Mouse (Mus musculus) Patski (cell line): ENCODE data around the gene Tmem132d. TPM values are rescaled to one million over a fixed set of nuclear protein-coding genes. Genes with fewer than 3 reads are reported as not detected.
"Not testable (repeated sequence)": the region's sequence is repeated elsewhere in the genome, so short reads cannot be mapped to it uniquely, and the experiment has no call there.

ENCODE experiments used
- ATAC-seq: fragments of 100-300 bp; one replicate; pipeline ENCODE4 v1.8.0; 2021
- CTCF ChIA-PET: fragments of 350-600 bp; sonication (Branson Sonifier 250); formaldehyde crosslinking; loops from one replicate; lab custom pipeline; 2022; ENCODE audit warnings: inconsistent platforms; lab: Charles Lee
- POLR2A ChIA-PET: fragments of 350-600 bp; sonication (Branson Sonifier 250); formaldehyde crosslinking; loops from one replicate; lab custom pipeline; 2022; ENCODE audit warnings: antibody characterized with exemption, inconsistent platforms; lab: Charles Lee
- DNase-seq: peaks from one replicate; pipeline ENCODE4 v3.0.0-alpha.2; 2011; ENCODE audit warnings: low read depth, low spot score
- H3K27me3 ChIP-seq: fragments of 371-371 bp; one replicate; pipeline ENCODE4 v1.5.1; 2021
- CTCF ChIP-seq: fragments of 100-300 bp; IDR thresholded peaks from one replicate; pipeline ENCODE4 v1.5.1; 2021
- in situ Hi-C: fragments of 300-500 bp; cut with MboI; formaldehyde crosslinking; loops from 3 replicates; pipeline ENCODE4 v1.11.1; 2018; ENCODE audit warnings: low pct_unique_long_range_greater_than_20kb, mixed read lengths
- polyA plus RNA-seq: library from polyadenylated mRNA; unstranded; gene quantifications from one replicate; pipeline ENCODE4 v1.2.3, GENCODE M21; 2021

The Tmem132d gene
- polyA plus RNA-seq, 1 experiment from 2014 or later: not detected

- in situ Hi-C loops: no loop called here
- TF ChIP-seq CTCF: no peak
- ATAC-seq (no peak), DNase-seq (no peak)
- CTCF ChIA-PET: no interaction called here
- no peaks in the 10 kb centered on the region for H3K27me3 ChIP-seq
- POLR2A ChIA-PET: no interaction called here
Measured at GRCm38 (mm10) chr5:127751262-127751975, 681.5 kb downstream of the Tmem132d start.

- H3K27me3 ChIP-seq, in situ Hi-C loops, POLR2A ChIA-PET, CTCF ChIA-PET, DNase-seq, ATAC-seq: not testable (repeated sequence)
Measured at GRCm38 (mm10) chr5:127749540-127749939, 683.3 kb downstream of the Tmem132d start.

DNA sequence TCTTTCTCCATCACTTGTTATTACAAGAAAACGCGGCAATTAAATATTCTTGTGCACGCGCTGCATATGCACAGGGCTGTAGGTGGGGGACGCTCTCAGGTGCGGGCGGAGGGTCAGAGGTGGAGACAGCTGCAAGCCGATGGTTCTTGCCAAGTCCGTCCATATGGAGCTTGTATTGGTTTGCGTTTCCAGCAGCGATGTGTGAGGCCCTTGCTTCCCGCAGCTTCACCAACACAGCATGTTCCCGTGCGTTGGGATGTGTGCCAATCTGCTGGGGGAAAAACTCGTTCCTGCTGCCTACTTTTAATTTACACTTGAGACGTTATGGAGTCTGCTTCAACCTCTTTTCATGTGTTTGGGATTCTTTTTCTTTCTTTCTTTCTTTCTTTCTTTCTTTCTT lies 691.5 kb downstream of the Tmem132d start:
- DNase-seq (no peak), ATAC-seq (no peak)
- no peaks in the 10 kb centered on the region for H3K27me3 ChIP-seq
- in situ Hi-C loops: no loop called here
- POLR2A ChIA-PET: no interaction called here
- TF ChIP-seq CTCF: no peak
- CTCF ChIA-PET: no interaction called here

Other genes starting within 250 kb of the Tmem132d start
- not detected for gene Fzd10, start 167.8 kb upstream of the Tmem132d start, polyA plus RNA-seq